Mouse (Mus musculus): ENCODE measurements at regions not wholly inside any gene's neighbourhood (a gene's known extent, or its start where the extent isn't known, plus 50 kb on each side); places are given as distances from the start of the nearest gene placed in this dataset.

DNA sequence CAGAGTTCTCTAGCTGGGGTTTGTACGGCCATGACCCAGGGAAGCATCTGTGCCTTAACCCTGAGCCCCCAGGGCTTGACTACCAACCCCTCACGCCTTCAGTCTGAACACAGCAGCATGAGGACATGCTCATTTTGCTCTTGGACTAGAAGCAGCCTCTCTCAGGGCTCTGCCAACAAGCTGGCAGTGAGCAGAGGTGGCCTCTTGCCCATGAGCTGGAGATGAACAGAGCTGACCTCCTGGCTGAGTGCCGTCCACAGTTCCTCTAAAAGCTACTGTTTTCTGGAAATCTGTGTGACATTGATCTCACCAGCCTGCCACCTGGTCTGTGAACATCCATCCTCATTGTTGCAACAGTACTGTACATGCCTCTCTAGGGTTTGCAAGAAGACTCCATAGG lies 267.7 kb upstream of the Shh start:
- 62% methylated on average over 3 of the region's 3 CpGs for WGBS
- no peak overlapping the region for H3K27ac ChIP-seq (ENCODE audit: insufficient read depth, low read depth, low read length)
- peaks cover 3% of the 10 kb centered on the region; the same call in 1 of the 2 replicates for H3K4me1 ChIP-seq (ENCODE audit: control insufficient read depth, insufficient read depth, low read length)
- no peak overlapping the region for H3K4me3 ChIP-seq (ENCODE audit: insufficient read depth, low read depth, low read length)
- TF ChIP-seq POLR2A (IDR thresholded peaks at IDR 0.05; ENCODE audit: insufficient read depth, low read depth, low read length) = no peak
- TF ChIP-seq CTCF (IDR thresholded peaks at IDR 0.05; ENCODE audit: insufficient read depth, low read depth, low read length) = no peak

DNA sequence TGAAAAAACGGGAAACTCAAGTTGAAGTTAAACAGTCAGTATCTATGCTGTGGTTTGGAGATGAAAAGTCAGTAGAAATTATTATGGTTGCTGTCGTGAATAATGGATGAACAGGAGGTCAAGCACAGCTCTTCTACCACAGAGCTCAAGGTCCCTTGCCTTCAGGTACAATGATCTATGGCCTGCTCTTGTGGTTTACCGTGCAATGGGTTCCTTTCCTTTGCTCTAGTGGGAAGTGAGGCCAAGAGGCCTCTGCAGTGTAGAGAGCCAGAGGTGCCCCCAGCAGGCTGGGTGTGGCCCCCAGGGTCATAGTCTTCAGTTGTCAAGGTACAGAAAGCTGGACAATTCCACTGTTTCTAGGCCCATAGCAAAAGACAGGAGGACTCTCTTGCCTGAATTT lies 255.0 kb upstream of the Shh start:
- Histone ChIP-seq H3K4me1 (ENCODE audit: control insufficient read depth, insufficient read depth, low read length) (no peaks in the 10 kb centered on the region), H3K27ac (ENCODE audit: insufficient read depth, low read depth, low read length) (no peak overlapping the region), H3K4me3 (ENCODE audit: insufficient read depth, low read depth, low read length) (no peak overlapping the region)
- TF ChIP-seq POLR2A (IDR thresholded peaks at IDR 0.05; ENCODE audit: insufficient read depth, low read depth, low read length) = no peak
- no peak for TF ChIP-seq CTCF (IDR thresholded peaks at IDR 0.05; ENCODE audit: insufficient read depth, low read depth, low read length)
- WGBS = 92% methylated on average over 3 of the region's 3 CpGs

DNA sequence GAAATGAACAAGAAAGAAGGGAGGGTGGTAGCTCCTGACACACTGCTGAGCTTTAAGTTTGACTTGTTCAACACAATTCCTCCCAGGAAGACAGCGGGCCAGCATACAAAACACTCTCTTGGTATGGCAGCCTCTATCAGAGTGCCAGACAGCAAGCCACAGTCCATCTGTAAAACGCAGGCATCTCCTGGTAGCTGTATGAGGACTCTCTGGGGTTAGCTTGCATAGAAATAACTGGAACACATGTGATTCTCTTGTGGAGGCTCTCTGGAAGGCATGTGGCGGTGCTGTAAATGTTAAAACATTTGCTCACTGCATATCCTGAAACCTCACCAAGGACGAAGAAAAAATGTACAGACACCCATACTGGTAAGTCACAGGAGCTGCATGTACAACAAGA lies 247.9 kb upstream of the Shh start:
- Histone ChIP-seq H3K27ac (ENCODE audit: insufficient read depth, low read depth, low read length) (no peak overlapping the region), H3K4me1 (ENCODE audit: control insufficient read depth, insufficient read depth, low read length) (no peaks in the 10 kb centered on the region), H3K4me3 (ENCODE audit: insufficient read depth, low read depth, low read length) (no peak overlapping the region)
- TF ChIP-seq CTCF (IDR thresholded peaks at IDR 0.05; ENCODE audit: insufficient read depth, low read depth, low read length) (no peak), POLR2A (IDR thresholded peaks at IDR 0.05; ENCODE audit: insufficient read depth, low read depth, low read length) (no peak)
- WGBS = 95% methylated on average over 4 of the region's 4 CpGs

DNA sequence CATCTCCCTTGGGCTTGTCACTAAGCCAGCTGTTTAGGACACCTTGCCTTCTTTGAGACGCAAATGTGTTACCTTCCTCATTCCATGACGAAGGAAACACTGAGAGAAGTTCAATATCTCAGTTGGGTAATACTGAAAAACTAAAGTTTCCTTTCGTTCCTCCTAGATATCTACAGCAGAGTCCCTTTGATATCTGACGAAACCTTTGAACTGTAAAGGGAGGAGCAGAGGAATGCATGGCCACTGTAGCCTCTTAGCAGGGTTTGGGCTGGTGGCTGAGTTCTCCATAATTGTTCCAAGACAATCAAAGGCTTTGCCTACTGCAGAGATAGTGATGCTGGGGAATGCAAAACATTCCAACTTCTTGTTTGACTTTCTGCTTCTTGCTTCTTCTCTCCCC lies 243.5 kb upstream of the Shh start:
- Histone ChIP-seq H3K27ac (ENCODE audit: insufficient read depth, low read depth, low read length) (no peak overlapping the region), H3K4me1 (ENCODE audit: control insufficient read depth, insufficient read depth, low read length) (no peaks in the 10 kb centered on the region), H3K4me3 (ENCODE audit: insufficient read depth, low read depth, low read length) (no peak overlapping the region)
- 84% methylated on average over 4 of the region's 4 CpGs for WGBS
- TF ChIP-seq POLR2A (IDR thresholded peaks at IDR 0.05; ENCODE audit: insufficient read depth, low read depth, low read length) = no peak
- TF ChIP-seq CTCF (IDR thresholded peaks at IDR 0.05; ENCODE audit: insufficient read depth, low read depth, low read length) = no peak

DNA sequence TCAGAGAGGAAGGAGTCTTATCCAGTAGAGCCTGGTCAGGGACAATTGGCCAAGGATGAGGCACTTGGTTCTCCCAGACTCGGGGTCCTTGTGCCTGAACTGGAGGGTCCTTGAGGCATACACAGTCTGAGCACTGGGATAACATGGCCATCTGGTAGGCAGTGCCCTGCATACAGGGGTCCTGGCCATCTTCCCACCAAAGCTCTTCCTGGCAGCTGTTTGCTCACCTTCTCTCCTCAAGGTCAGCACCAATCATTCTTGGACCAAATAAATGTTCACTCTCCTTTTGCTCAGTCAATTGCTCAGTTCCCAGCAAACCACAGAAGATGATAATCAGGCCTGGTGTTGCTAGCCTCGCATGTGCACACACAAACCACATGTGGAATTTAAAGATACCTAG lies 242.6 kb upstream of the Shh start:
- WGBS = 85% methylated on average over 2 of the region's 2 CpGs
- no peak for TF ChIP-seq CTCF (IDR thresholded peaks at IDR 0.05; ENCODE audit: insufficient read depth, low read depth, low read length)
- no peak for TF ChIP-seq POLR2A (IDR thresholded peaks at IDR 0.05; ENCODE audit: insufficient read depth, low read depth, low read length)

DNA sequence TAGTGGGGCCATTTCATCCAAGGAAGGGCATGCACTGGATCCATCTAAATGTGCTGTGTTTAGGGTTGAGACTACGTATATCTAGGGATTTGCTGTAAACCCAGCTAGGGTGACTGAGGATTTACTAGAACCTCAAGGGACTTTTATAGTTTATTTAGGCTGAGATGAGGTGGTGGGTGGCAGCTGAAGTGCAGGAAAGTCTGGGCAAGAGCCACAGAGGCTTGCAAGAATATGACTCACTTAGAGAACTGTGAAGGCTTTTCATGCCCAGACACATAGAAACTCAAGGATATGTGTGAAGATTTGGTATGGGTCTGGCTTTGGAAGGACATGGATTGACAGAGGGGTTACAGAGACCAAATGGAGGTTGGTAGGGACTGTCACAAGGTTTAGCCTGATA lies 237.3 kb upstream of the Shh start:
- no peaks in the 10 kb centered on the region for H3K4me1 ChIP-seq (ENCODE audit: control insufficient read depth, insufficient read depth, low read length)
- no peak overlapping the region for H3K4me3 ChIP-seq (ENCODE audit: insufficient read depth, low read depth, low read length)
- H3K27ac ChIP-seq (ENCODE audit: insufficient read depth, low read depth, low read length) = no peak overlapping the region
- 66% methylated on average over 1 of the region's 1 CpGs for WGBS
- TF ChIP-seq CTCF (IDR thresholded peaks at IDR 0.05; ENCODE audit: insufficient read depth, low read depth, low read length) (no peak), POLR2A (IDR thresholded peaks at IDR 0.05; ENCODE audit: insufficient read depth, low read depth, low read length) (no peak)

More for the DNA sequence above, 242.6 kb upstream of the Shh start:
- Histone ChIP-seq H3K4me3 (ENCODE audit: insufficient read depth, low read depth, low read length) (no peak overlapping the region), H3K27ac (ENCODE audit: insufficient read depth, low read depth, low read length) (no peak overlapping the region), H3K4me1 (ENCODE audit: control insufficient read depth, insufficient read depth, low read length) (no peaks in the 10 kb centered on the region)

DNA sequence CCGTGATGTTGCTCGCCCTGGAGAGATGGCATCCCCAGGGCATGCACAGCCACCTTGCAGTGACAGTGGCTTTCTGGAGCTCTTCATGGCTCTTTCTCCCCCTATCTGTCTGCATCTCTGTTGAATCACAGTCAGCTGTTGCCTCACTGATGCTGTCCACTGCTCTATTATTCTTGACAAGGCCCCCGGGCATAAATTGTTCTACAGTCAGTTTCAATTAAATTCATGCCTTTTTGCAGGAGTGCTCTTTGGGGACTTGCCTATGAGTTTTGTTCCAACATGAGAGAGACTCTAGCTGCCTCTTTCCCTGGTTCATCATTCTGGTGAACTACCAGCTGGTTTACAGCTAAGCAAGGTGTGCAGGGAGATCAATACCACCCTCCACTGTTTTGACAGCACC lies 229.9 kb upstream of the Shh start:
- Histone ChIP-seq H3K27ac (ENCODE audit: insufficient read depth, low read depth, low read length) (no peak overlapping the region), H3K4me1 (ENCODE audit: control insufficient read depth, insufficient read depth, low read length) (no peaks in the 10 kb centered on the region), H3K4me3 (ENCODE audit: insufficient read depth, low read depth, low read length) (no peak overlapping the region)
- WGBS = 78% methylated on average over 3 of the region's 3 CpGs
- TF ChIP-seq CTCF (IDR thresholded peaks at IDR 0.05; ENCODE audit: insufficient read depth, low read depth, low read length) (no peak), POLR2A (IDR thresholded peaks at IDR 0.05; ENCODE audit: insufficient read depth, low read depth, low read length) (no peak)

DNA sequence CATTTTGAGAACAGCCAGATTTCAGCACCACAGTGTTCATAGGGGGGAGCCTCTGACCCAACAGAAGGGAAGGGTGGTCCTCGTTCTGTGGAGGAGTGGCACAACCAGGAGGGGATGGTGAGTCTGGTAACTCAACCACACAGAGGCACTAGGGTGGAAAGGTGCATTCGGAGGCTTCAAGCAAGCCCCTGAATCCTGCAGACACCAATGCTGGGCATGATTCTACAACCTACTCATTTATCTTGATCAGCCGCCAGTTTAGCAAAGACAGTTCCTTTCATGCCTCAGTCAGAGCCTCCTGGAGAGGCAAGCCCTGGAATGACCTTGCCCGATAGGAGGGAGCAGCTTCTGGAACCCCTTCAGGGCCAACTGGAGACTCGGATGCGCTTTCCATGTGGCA lies 223.1 kb upstream of the Shh start:
- Histone ChIP-seq H3K27ac (ENCODE audit: insufficient read depth, low read depth, low read length) (no peak overlapping the region), H3K4me3 (ENCODE audit: insufficient read depth, low read depth, low read length) (no peak overlapping the region), H3K4me1 (ENCODE audit: control insufficient read depth, insufficient read depth, low read length) (no peaks in the 10 kb centered on the region)
- WGBS = 82% methylated on average over 6 of the region's 6 CpGs
- TF ChIP-seq POLR2A (IDR thresholded peaks at IDR 0.05; ENCODE audit: insufficient read depth, low read depth, low read length) (no peak), CTCF (IDR thresholded peaks at IDR 0.05; ENCODE audit: insufficient read depth, low read depth, low read length) (no peak)

DNA sequence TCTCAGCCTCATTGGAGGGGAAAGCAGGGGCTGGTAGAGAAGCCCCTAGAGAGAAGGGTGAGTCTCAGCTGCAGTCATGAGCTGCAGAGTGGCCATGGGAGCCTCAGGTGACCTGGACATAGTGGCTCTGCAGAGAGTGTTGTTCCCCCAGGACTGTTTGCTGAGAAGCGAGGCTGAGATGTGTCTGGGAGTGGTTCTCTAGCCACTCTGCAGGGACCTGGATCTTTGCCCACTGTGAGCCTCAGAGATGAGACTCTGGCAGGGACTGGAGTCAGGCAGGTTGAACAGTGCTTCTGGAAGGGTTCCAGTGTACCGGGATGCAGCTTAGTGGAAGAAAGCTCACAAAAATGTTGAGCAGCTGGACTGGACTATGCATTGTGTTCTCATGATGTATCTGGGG lies 222.6 kb upstream of the Shh start:
- Histone ChIP-seq H3K4me3 (ENCODE audit: insufficient read depth, low read depth, low read length) (no peak overlapping the region), H3K27ac (ENCODE audit: insufficient read depth, low read depth, low read length) (no peak overlapping the region), H3K4me1 (ENCODE audit: control insufficient read depth, insufficient read depth, low read length) (no peaks in the 10 kb centered on the region)
- TF ChIP-seq POLR2A (IDR thresholded peaks at IDR 0.05; ENCODE audit: insufficient read depth, low read depth, low read length) (no peak), CTCF (IDR thresholded peaks at IDR 0.05; ENCODE audit: insufficient read depth, low read depth, low read length) (no peak)
- 59% methylated on average over 2 of the region's 2 CpGs for WGBS

DNA sequence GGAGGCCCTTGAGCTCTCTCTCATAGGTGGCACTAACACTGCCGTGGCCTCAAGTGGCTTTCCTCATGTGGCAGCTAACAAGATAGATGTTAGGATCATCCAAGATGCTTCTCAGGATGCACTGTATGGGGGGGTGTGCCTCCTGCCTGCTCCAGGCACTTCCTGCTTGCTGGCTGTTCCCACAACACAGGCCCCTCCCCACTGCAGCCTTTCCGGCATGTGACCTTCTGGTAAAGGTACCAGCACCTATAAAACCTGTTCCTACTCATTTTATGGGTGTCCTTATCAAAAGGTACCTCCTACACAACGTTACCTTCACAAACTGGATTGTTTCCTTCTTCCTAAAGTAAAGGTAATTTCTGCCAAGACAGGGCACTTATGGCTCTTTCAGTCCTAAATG lies 222.1 kb upstream of the Shh start:
- TF ChIP-seq POLR2A (IDR thresholded peaks at IDR 0.05; ENCODE audit: insufficient read depth, low read depth, low read length) (no peak), CTCF (IDR thresholded peaks at IDR 0.05; ENCODE audit: insufficient read depth, low read depth, low read length) (no peak)
- 83% methylated on average over 3 of the region's 3 CpGs for WGBS

More for the DNA sequence above, 222.1 kb upstream of the Shh start:
- H3K4me3 ChIP-seq (ENCODE audit: insufficient read depth, low read depth, low read length) = no peak overlapping the region
- no peak overlapping the region for H3K27ac ChIP-seq (ENCODE audit: insufficient read depth, low read depth, low read length)
- no peaks in the 10 kb centered on the region for H3K4me1 ChIP-seq (ENCODE audit: control insufficient read depth, insufficient read depth, low read length)

Data from olfactory bulb, adult 2 months (tissue).